Mouse (Mus musculus) MEL (cell line): Measurements from ENCODE around the gene Prm3. TPM values are rescaled to one million over a fixed set of nuclear protein-coding genes. Genes with fewer than 3 reads are reported as not detected.

Experiments
- DNase-seq: peaks from one replicate; pipeline ENCODE4 v3.0.0; 2011; ENCODE audit warnings: low read depth, low spot score
- H3K27ac ChIP-seq: 2 replicates; pipeline ENCODE4 v1.5.1; 2012; ENCODE audit warnings: low read depth, mild to moderate bottlenecking, control low read depth, low read length, moderate library complexity; ENCODE audit not compliant: control insufficient read depth
- H3K27me3 ChIP-seq, 2 experiments: fragments of 150-350 bp in 1 of 2; sonication (generic) in 1 of 2; 2 replicates each; pipeline ENCODE4 v1.6.1; 2012; ENCODE audit warnings: low read length in 2 of 2, mild to moderate bottlenecking in 2 of 2, improper control_type of control experiment in 1 of 2, moderate library complexity in 1 of 2; ENCODE audit not compliant: insufficient read depth in 2 of 2, control insufficient read depth in 1 of 2
- H3K36me3 ChIP-seq, 2 experiments: 2 replicates each; pipeline ENCODE4 v1.6.1; 2012 to 2014; ENCODE audit warnings: low read length in 2 of 2, improper control_type of control experiment in 1 of 2, inconsistent platforms in 1 of 2, mild to moderate bottlenecking in 1 of 2; ENCODE audit not compliant: insufficient read depth in 2 of 2, control insufficient read depth in 1 of 2
- H3K4me1 ChIP-seq, 2 experiments: fragments of 150-350 bp in 1 of 2; sonication (generic) in 1 of 2; 2 replicates each; pipeline ENCODE4 v1.6.1; 2012; ENCODE audit warnings: low read length in 2 of 2, improper control_type of control experiment in 1 of 2, mild to moderate bottlenecking in 1 of 2; ENCODE audit not compliant: insufficient read depth in 2 of 2, control insufficient read depth in 1 of 2
- H3K4me3 ChIP-seq, 2 experiments: fragments of 150-350 bp in 1 of 2; sonication (generic) in 1 of 2; 2 replicates each; pipeline ENCODE4 v1.5.1; 2012; ENCODE audit warnings: low read depth in 2 of 2, low read length in 2 of 2, mild to moderate bottlenecking in 2 of 2, moderate library complexity in 2 of 2, control low read depth in 1 of 2, improper control_type of control experiment in 1 of 2; ENCODE audit not compliant: control insufficient read depth in 1 of 2, insufficient read depth in 1 of 2
- H3K79me2 ChIP-seq: 2 replicates; pipeline ENCODE4 v1.6.1; 2012; ENCODE audit warnings: mild to moderate bottlenecking, low read length, moderate library complexity; ENCODE audit not compliant: control insufficient read depth, poor library complexity, insufficient read depth
- H3K9ac ChIP-seq: 2 replicates; pipeline ENCODE4 v1.6.1; 2012; ENCODE audit warnings: low read depth, mild to moderate bottlenecking, control low read depth, low read length, moderate library complexity; ENCODE audit not compliant: control insufficient read depth, poor library complexity, severe bottlenecking
- H3K9me3 ChIP-seq: fragments of 150-350 bp; sonication (generic); replicated peaks from 2 replicates; pipeline ENCODE4 v1.6.1; 2012; ENCODE audit warnings: mild to moderate bottlenecking, low read length, improper control_type of control experiment, moderate library complexity; ENCODE audit not compliant: insufficient read depth
- BHLHE40 ChIP-seq: IDR thresholded peaks from 2 replicates; pipeline ENCODE4 v1.6.1; 2012; ENCODE audit warnings: low read depth, mild to moderate bottlenecking, inconsistent platforms, low read length, improper control_type of control experiment, borderline replicate concordance
- CTCF ChIP-seq, 3 experiments: IDR thresholded peaks in 2 of 3; conservative IDR thresholded peaks in 1 of 3; 2 replicates each; pipeline ENCODE4 v1.5.1; 2011 to 2012; ENCODE audit warnings: low read length in 3 of 3, low read depth in 2 of 3, mild to moderate bottlenecking in 2 of 3, improper control_type of control experiment in 1 of 3, inconsistent platforms in 1 of 3, mixed read lengths in 1 of 3, moderate library complexity in 1 of 3; ENCODE audit not compliant: control insufficient read depth in 1 of 3, insufficient read depth in 1 of 3, poor library complexity in 1 of 3, severe bottlenecking in 1 of 3
- E2F4 ChIP-seq: IDR thresholded peaks from 2 replicates; pipeline ENCODE4 v1.6.1; 2011; ENCODE audit warnings: low read depth, low read length, improper control_type of control experiment, borderline replicate concordance
- ETS1 ChIP-seq: IDR thresholded peaks from 2 replicates; pipeline ENCODE4 v1.6.1; 2012; ENCODE audit warnings: low read depth, mild to moderate bottlenecking, inconsistent platforms, low read length, improper control_type of control experiment, moderate library complexity
- GATA1 ChIP-seq: IDR thresholded peaks from 2 replicates; pipeline ENCODE4 v1.6.1; 2011; ENCODE audit warnings: low read depth, low read length, improper control_type of control experiment
- HCFC1 ChIP-seq: IDR thresholded peaks from 2 replicates; pipeline ENCODE4 v1.6.1; 2012; ENCODE audit warnings: low read depth, mild to moderate bottlenecking, inconsistent platforms, low read length, improper control_type of control experiment, moderate library complexity
- JUND ChIP-seq: IDR thresholded peaks from 2 replicates; pipeline ENCODE4 v1.6.1; 2011; ENCODE audit warnings: low read depth, mild to moderate bottlenecking, improper control_type of control experiment, low read length
- MAFK ChIP-seq: IDR thresholded peaks from 2 replicates; pipeline ENCODE4 v1.6.1; 2011; ENCODE audit warnings: low read depth, mild to moderate bottlenecking, low read length, improper control_type of control experiment, borderline replicate concordance
- MAZ ChIP-seq: IDR thresholded peaks from 2 replicates; pipeline ENCODE4 v1.6.1; 2012; ENCODE audit warnings: low read depth, mild to moderate bottlenecking, inconsistent platforms, low read length, improper control_type of control experiment
- MYC ChIP-seq: IDR thresholded peaks from 2 replicates; pipeline ENCODE4 v1.6.1; 2011; ENCODE audit warnings: low read depth, mild to moderate bottlenecking, low read length, improper control_type of control experiment, moderate library complexity
- NRF1 ChIP-seq: IDR thresholded peaks from 2 replicates; pipeline ENCODE4 v1.6.1; 2014; ENCODE audit warnings: low read depth, mild to moderate bottlenecking, inconsistent platforms, low read length, improper control_type of control experiment, moderate library complexity; ENCODE audit not compliant: poor library complexity, insufficient read depth, severe bottlenecking
- POLR2A ChIP-seq, 2 experiments: IDR thresholded peaks; 2 replicates each; pipeline ENCODE4 v1.6.1; 2011 to 2012; ENCODE audit warnings: low read length in 2 of 2, mild to moderate bottlenecking in 2 of 2, control low read depth in 1 of 2, improper control_type of control experiment in 1 of 2, low read depth in 1 of 2, moderate library complexity in 1 of 2; ENCODE audit not compliant: control insufficient read depth in 1 of 2, insufficient read depth in 1 of 2, poor library complexity in 1 of 2
- RAD21 ChIP-seq: IDR thresholded peaks from 2 replicates; pipeline ENCODE4 v1.6.1; 2011; ENCODE audit warnings: mild to moderate bottlenecking, low read depth, low read length, improper control_type of control experiment
- RCOR1 ChIP-seq: IDR thresholded peaks from 2 replicates; pipeline ENCODE4 v1.6.1; 2012; ENCODE audit warnings: low read depth, mild to moderate bottlenecking, inconsistent platforms, low read length, improper control_type of control experiment
- TBP ChIP-seq: IDR thresholded peaks from 2 replicates; pipeline ENCODE4 v1.8.0; 2011; ENCODE audit warnings: low read depth, low read length, improper control_type of control experiment
- polyA plus RNA-seq, 2 experiments: library from polyadenylated mRNA; stranded (reverse) in 1 of 2; unstranded in 1 of 2; fragments of >175 nt in 1 of 2; fragments of >200 nt in 1 of 2; gene quantifications; 2 replicates each; pipeline versions ENCODE4 v1.2.1 to v1.2.4; 2012; ENCODE audit warnings: low replicate concordance in 2 of 2, low read depth in 1 of 2; ENCODE audit not compliant: insufficient read length in 2 of 2, insufficient read depth in 1 of 2, missing spikeins in 1 of 2
- total RNA-seq: library from RNA; depleted of rRNA; stranded (reverse); fragments of 300-350 nt; gene quantifications from 2 replicates; pipeline ENCODE4 v1.2.3, GENCODE M21; 2012

Gene Prm3
- total and polyA plus RNA-seq, 3 experiments, result not detected

DNA sequence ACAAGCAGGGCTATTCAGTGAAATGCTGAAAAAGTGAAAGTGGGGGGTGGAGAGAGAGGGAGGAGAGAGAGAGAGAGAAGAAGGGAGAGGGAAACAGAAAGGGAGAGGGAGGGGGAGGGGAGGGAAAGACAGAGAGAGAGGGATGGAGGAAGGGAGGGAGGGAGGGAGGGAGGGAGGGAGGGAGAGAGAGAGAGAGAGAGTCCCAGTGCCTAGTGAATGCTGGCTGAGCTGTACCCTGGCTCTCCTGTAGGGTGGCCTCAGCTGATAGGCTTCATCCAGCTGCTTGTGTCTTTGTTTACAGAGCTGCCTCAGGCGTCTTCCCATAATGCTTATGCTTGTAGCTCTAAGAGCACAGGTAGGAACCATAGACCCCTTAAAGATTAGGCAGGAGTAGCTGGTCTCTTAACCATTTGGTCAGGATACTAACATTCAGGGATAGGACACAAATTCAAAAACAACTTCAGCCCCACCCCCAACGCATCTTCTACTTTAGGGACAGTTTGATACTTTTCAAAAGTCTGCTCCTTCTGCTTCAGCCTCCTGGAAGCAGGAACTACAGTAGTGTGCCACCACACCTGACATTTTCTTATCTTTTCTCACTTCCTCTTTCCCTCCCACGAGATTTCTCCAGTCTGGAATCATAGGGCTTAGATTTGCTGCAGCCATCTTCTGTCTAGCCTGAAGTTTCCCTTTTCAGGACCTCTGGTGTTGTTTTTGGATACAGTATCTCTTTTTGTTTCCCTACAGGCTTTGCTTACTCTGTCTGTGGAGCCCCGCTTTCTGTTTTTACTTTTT lies 20.0 kb downstream of the Prm3 start:
- Histone ChIP-seq H3K27me3 (no peaks in the 10 kb centered on the region; a peak in 1 of 4 replicates), H3K4me3 (no peak overlapping the region), H3K27ac (no peak overlapping the region), H3K9ac (no peak overlapping the region), H3K9me3 (no peaks in the 10 kb centered on the region), H3K36me3 (no peaks in the 10 kb centered on the region; a peak in 1 of 4 replicates), H3K79me2 (no peaks in the 10 kb centered on the region)
- peak; percentile 48 for DNase-seq
- TF ChIP-seq ETS1 (0 out of 2 replicates have a peak, but pooled peaks have one; percentile 10), MAFK (no peak), CTCF (IDR thresholded peaks at IDR 0.05 in 2 of 3, conservative IDR thresholded peaks at IDR 0.05 in 1 of 3; ENCODE audit: control insufficient read depth in 1 of 3, insufficient read depth in 1 of 3, low read depth in 2 of 3, low read length in 3 of 3, poor library complexity in 1 of 3, severe bottlenecking in 1 of 3) (no peak), RCOR1 (peak; percentile 81), E2F4 (no peak), GATA1 (peak; percentile 24; the same call in 1 of the 2 replicates), MAZ (no peak), MYC (no peak), BHLHE40 (peak; percentile 53; the same call in 1 of the 2 replicates)
- TF ChIP-seq, all 39 proteins: peak for 4
- no peaks in the 10 kb centered on the region for H3K4me1 ChIP-seq

GRCm38 (mm10) chr16:10769661-10770060 lies 21.1 kb downstream of the Prm3 start:
- no peaks in the 10 kb centered on the region for H3K4me1 ChIP-seq
- TF ChIP-seq POLR2A (IDR thresholded peaks at IDR 0.05; ENCODE audit: control insufficient read depth in 1 of 2, insufficient read depth in 1 of 2, low read depth in 1 of 2, low read length in 2 of 2, poor library complexity in 1 of 2) (no peak), BHLHE40 (no peak), HCFC1 (no peak), NRF1 (no peak), JUND (no peak), MAFK (no peak), MAZ (no peak), RAD21 (no peak), TBP (no peak)
- no peak for DNase-seq
- H3K79me2 ChIP-seq, result no peaks in the 10 kb centered on the region
- H3K9ac ChIP-seq, result no peak overlapping the region
- H3K27me3 ChIP-seq, result no peaks in the 10 kb centered on the region; a peak in 1 of 4 replicates
- no peaks in the 10 kb centered on the region for H3K9me3 ChIP-seq
- H3K27ac ChIP-seq, result no peak overlapping the region
- no peak overlapping the region for H3K4me3 ChIP-seq
- H3K36me3 ChIP-seq, result no peaks in the 10 kb centered on the region; a peak in 1 of 4 replicates
